Mouse (Mus musculus): ENCODE measurements around the gene Majin.

The Majin gene

GRCm38 (mm10) chr19:6260946-6261345 is 76.8 kb downstream of the Majin start:
- in situ Hi-C loops (cut with MboI; ENCODE audit: unreplicated experiment in 2 of 2) = loop anchor here in 1 of 2 experiments (5.0 kb wide), 1 partner anchor 46 kb away; the partner anchor contains the start of gene Cdc42bpg

- in situ Hi-C loops (cut with MboI; ENCODE audit: unreplicated experiment in 2 of 2) = loop anchor here in 1 of 2 experiments (5.0 kb wide), 1 partner anchor 46 kb away; the partner anchor contains the start of gene Cdc42bpg
Observed at GRCm38 (mm10) chr19:6261379-6261778, 77.2 kb downstream of the Majin start.

GRCm38 (mm10) chr19:6262222-6262621 is 78.0 kb downstream of the Majin start:
- in situ Hi-C loops (cut with MboI; ENCODE audit: unreplicated experiment in 2 of 2) = loop anchor here in 1 of 2 experiments (5.0 kb wide), 1 partner anchor 45 kb away; the partner anchor contains the start of gene Cdc42bpg

- in situ Hi-C loops (cut with MboI; ENCODE audit: unreplicated experiment in 2 of 2) = loop anchor here in 1 of 2 experiments (5.0 kb wide), 1 partner anchor 44 kb away; the partner anchor contains the start of gene Cdc42bpg
Observed at GRCm38 (mm10) chr19:6262839-6263433, 78.7 kb downstream of the Majin start.

- in situ Hi-C loops (cut with MboI; ENCODE audit: unreplicated experiment in 2 of 2) = loop anchor here in 1 of 2 experiments (5.0 kb wide), 1 partner anchor 43 kb away; the partner anchor contains the start of gene Cdc42bpg
Observed at GRCm38 (mm10) chr19:6264200-6264599, 80.0 kb downstream of the Majin start.

GRCm38 (mm10) chr19:6264945-6265344 is 80.8 kb downstream of the Majin start:
- in situ Hi-C loops (cut with MboI; ENCODE audit: unreplicated experiment in 2 of 2) = loop anchor here in 1 of 2 experiments (5.0 kb wide), 1 partner anchor 42 kb away; the partner anchor contains the start of gene Cdc42bpg

- in situ Hi-C loops (cut with MboI; ENCODE audit: unreplicated experiment in 2 of 2) = no loop called here
Observed at GRCm38 (mm10) chr19:6265727-6266182, 81.6 kb downstream of the Majin start.

- in situ Hi-C loops (cut with MboI; ENCODE audit: unreplicated experiment in 2 of 2) = no loop called here
Observed at GRCm38 (mm10) chr19:6267306-6268169, 83.3 kb downstream of the Majin start.

GRCm38 (mm10) chr19:6268170-6268528 is 84.0 kb downstream of the Majin start:
- in situ Hi-C loops (cut with MboI; ENCODE audit: unreplicated experiment in 2 of 2) = no loop called here

GRCm38 (mm10) chr19:6268670-6269132 is 84.5 kb downstream of the Majin start:
- in situ Hi-C loops (cut with MboI; ENCODE audit: unreplicated experiment in 2 of 2) = no loop called here

GRCm38 (mm10) chr19:6269798-6270475 is 85.7 kb downstream of the Majin start:
- in situ Hi-C loops (cut with MboI; ENCODE audit: unreplicated experiment in 2 of 2) = loop anchor here in 1 of 2 experiments (5.0 kb wide), 1 partner anchor 37 kb away; the partner anchor contains the start of gene Cdc42bpg

- in situ Hi-C loops (cut with MboI; ENCODE audit: unreplicated experiment in 2 of 2) = loop anchor here in 1 of 2 experiments (5.0 kb wide), 1 partner anchor 37 kb away; the partner anchor contains the start of gene Cdc42bpg
Observed at GRCm38 (mm10) chr19:6270661-6271060, 86.5 kb downstream of the Majin start.

GRCm38 (mm10) chr19:6271206-6271605 is 87.0 kb downstream of the Majin start:
- in situ Hi-C loops (cut with MboI; ENCODE audit: unreplicated experiment in 2 of 2) = loop anchor here in 1 of 2 experiments (5.0 kb wide), 1 partner anchor 36 kb away; the partner anchor contains the start of gene Cdc42bpg

- in situ Hi-C loops (cut with MboI; ENCODE audit: unreplicated experiment in 2 of 2) = loop anchor here in 1 of 2 experiments (5.0 kb wide), 1 partner anchor 35 kb away; the partner anchor contains the start of gene Cdc42bpg
Observed at GRCm38 (mm10) chr19:6272053-6272452, 87.9 kb downstream of the Majin start.

- in situ Hi-C loops (cut with MboI; ENCODE audit: unreplicated experiment in 2 of 2) = loop anchor here in 1 of 2 experiments (5.0 kb wide), 1 partner anchor 35 kb away; the partner anchor contains the start of gene Cdc42bpg
Observed at GRCm38 (mm10) chr19:6272738-6273137, 88.5 kb downstream of the Majin start.

- in situ Hi-C loops (cut with MboI; ENCODE audit: unreplicated experiment in 2 of 2) = loop anchor here in 1 of 2 experiments (5.0 kb wide), 1 partner anchor 34 kb away; the partner anchor contains the start of gene Cdc42bpg
Observed at GRCm38 (mm10) chr19:6273592-6273991, 89.4 kb downstream of the Majin start.

All from v-Abl transformed pro-B cells (cell line).